Mouse (Mus musculus): ENCODE measurements around the gene Fgfr2. TPM values are rescaled to one million over a fixed set of nuclear protein-coding genes. Genes with fewer than 3 reads are reported as not detected.
"Not testable (repeated sequence)": the region's sequence is repeated elsewhere in the genome, so short reads cannot be mapped to it uniquely, and the experiment has no call there.

Gene Fgfr2
- polyA plus RNA-seq, 1 experiment from 2014 or later: 18.5 TPM

DNA sequence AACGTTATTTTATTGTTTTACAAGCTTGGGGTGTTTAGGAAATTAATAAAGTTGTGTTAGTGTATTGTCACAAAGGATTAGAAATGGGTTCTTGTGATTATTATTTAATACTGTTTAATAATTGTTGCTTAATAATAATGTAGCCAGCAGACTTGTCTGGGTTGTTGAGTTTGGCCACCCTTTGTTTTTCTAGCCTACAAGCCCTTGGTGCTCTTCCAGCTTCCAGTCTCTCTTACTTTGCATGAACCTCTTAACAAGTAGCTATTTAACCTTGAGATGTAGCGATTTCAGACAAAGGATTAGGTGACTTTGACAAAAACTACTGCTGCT, 1711.2 kb downstream of the Fgfr2 start:
- Histone ChIP-seq H3K27me3 (replicated peaks) (no peaks in the 10 kb centered on the region), H3K9me3 (replicated peaks) (no peaks in the 10 kb centered on the region), H3K36me3 (peaks cover 4% of the 10 kb centered on the region), H3K9ac (no peak overlapping the region), H3K4me3 (peak overlapping the region; percentile 97; the same call in 1 of the 2 replicates), H3K4me1 (peaks cover 28% of the 10 kb centered on the region), H3K27ac (no peak overlapping the region), H3K4me2 (peak overlapping the region; percentile 93; the same call in 1 of the 2 replicates)
- ATAC-seq: no peak
- WGBS (ENCODE audit: insufficient replicate concordance): 62% methylated on average over 2 of the region's 2 CpGs

- Histone ChIP-seq H3K4me1 (peaks cover 28% of the 10 kb centered on the region), H3K4me2 (peak overlapping the region; percentile 93), H3K9me3 (replicated peaks) (no peaks in the 10 kb centered on the region), H3K27ac (no peak overlapping the region), H3K9ac (peak overlapping the region; percentile 52), H3K36me3 (peaks cover 5% of the 10 kb centered on the region), H3K27me3 (replicated peaks) (no peaks in the 10 kb centered on the region), H3K4me3 (peak overlapping the region; percentile 97)
- WGBS (ENCODE audit: insufficient replicate concordance): 50% methylated on average over 10 of the region's 10 CpGs
- ATAC-seq: no peak
These were observed 1711.8 kb downstream of the Fgfr2 start for GRCm38 (mm10) chr7:131411221-131411940.

GRCm38 (mm10) chr7:131410416-131411058, 1712.6 kb downstream of the Fgfr2 start, which contains the start of the genes Ikzf5 and Acadsb:
Gene Ikzf5 (minus strand): TSS chr7:131410521.
Gene Acadsb (plus strand): TSS chr7:131410601.
- ATAC-seq: peak; percentile 97
- Histone ChIP-seq H3K4me2 (peak within 1 kb of the TSS; percentile 93), H3K27me3 (replicated peaks) (no peaks in the 10 kb centered on the region), H3K4me1 (peaks cover 28% of the 10 kb centered on the region), H3K27ac (peak within 1 kb of the TSS; percentile 87), H3K4me3 (peak within 1 kb of the TSS; percentile 97), H3K9me3 (replicated peaks) (no peaks in the 10 kb centered on the region), H3K36me3 (peaks cover 5% of the 10 kb centered on the region), H3K9ac (peak within 1 kb of the TSS; percentile 97)
- WGBS (ENCODE audit: insufficient replicate concordance): 3% methylated on average over 41 of the region's 42 CpGs

DNA sequence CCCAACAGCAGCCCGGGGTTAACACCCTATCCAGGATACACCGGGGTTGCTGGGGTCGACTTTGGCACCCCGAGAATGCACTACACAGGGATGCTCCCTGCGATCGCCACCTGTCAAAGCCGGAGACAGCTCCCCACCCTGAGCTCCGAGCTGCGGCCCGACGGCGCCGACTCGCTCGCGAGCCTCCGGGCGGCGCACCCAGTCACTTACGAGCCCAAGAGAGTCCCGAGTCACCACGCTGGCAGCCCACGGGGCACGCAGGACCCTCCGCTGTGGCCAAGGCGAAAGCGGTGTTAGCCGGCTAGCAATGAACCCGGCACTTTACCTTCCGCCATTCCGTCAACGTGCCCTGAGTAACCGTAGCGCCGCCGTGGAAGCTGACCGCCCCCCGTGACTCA, 1713.2 kb downstream of the Fgfr2 start:
- under 1% methylated on average over 37 of the region's 38 CpGs for WGBS (ENCODE audit: insufficient replicate concordance)
- Histone ChIP-seq H3K27me3 (replicated peaks) (no peaks in the 10 kb centered on the region), H3K36me3 (peaks cover 5% of the 10 kb centered on the region), H3K4me1 (peaks cover 28% of the 10 kb centered on the region), H3K9me3 (replicated peaks) (no peaks in the 10 kb centered on the region), H3K4me2 (peak overlapping the region; percentile 93), H3K9ac (peak overlapping the region; percentile 97), H3K4me3 (peak overlapping the region; percentile 97), H3K27ac (peak overlapping the region; percentile 87)
- peak; percentile 74 for ATAC-seq

GRCm38 (mm10) chr7:131409321-131409987, 1713.7 kb downstream of the Fgfr2 start:
- peak overlapping the region; percentile 97 for H3K4me3 ChIP-seq
- 6% methylated on average over 16 of the region's 16 CpGs for WGBS (ENCODE audit: insufficient replicate concordance)
- no peaks in the 10 kb centered on the region for H3K27me3 ChIP-seq (replicated peaks)
- H3K36me3 ChIP-seq: peaks cover 5% of the 10 kb centered on the region
- H3K9me3 ChIP-seq (replicated peaks): no peaks in the 10 kb centered on the region
- peak overlapping the region; percentile 97 for H3K9ac ChIP-seq
- H3K4me2 ChIP-seq: peak overlapping the region; percentile 93
- H3K4me1 ChIP-seq: peaks cover 32% of the 10 kb centered on the region
- 0 out of 2 replicates have a peak, but pooled peaks have one; percentile 8 for ATAC-seq
- peak overlapping the region; percentile 87 for H3K27ac ChIP-seq

DNA sequence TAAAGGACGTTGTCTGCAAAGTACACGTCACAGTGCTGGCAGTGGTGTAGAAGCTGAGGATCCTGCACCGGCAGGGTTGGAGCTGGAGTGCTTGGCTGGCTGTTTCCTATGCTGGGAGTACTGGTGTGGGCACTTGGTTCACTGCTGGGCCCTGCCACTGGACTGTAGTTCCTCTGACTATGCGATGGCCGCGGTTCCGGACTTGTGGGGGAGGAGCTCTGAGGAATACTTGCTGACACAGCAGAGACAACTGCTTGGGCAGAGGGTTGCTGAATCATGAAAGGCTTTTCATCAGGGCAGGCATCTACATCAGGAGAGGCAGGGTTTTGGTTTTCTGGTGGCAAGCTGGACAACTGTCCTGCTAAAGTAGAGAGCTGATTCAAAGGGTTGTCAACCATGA, 1731.4 kb downstream of the Fgfr2 start:
- 82% methylated on average over 7 of the region's 7 CpGs for WGBS (ENCODE audit: insufficient replicate concordance)

GRCm38 (mm10) chr7:131371880-131372651, 1751.1 kb downstream of the Fgfr2 start:
- WGBS (ENCODE audit: insufficient replicate concordance): 34% methylated on average over 9 of the region's 9 CpGs
- peak overlapping the region; percentile 91 for H3K27ac ChIP-seq
- no peak for ATAC-seq
- H3K36me3 ChIP-seq: peaks cover 10% of the 10 kb centered on the region
- peaks cover 23% of the 10 kb centered on the region for H3K4me1 ChIP-seq
- no peaks in the 10 kb centered on the region for H3K9me3 ChIP-seq (replicated peaks)
- H3K27me3 ChIP-seq (replicated peaks): peaks cover 7% of the 10 kb centered on the region; the same call in 1 of the 2 replicates
- H3K4me2 ChIP-seq: peak overlapping the region; percentile 83
- H3K4me3 ChIP-seq: peak overlapping the region; percentile 76
- H3K9ac ChIP-seq: peak overlapping the region; percentile 88

More for the DNA sequence above, 1731.4 kb downstream of the Fgfr2 start:
- not testable (repeated sequence) for H3K4me1 ChIP-seq; ATAC-seq; H3K9ac ChIP-seq; H3K4me2 ChIP-seq; H3K27ac ChIP-seq; H3K27me3 ChIP-seq (replicated peaks); H3K9me3 ChIP-seq (replicated peaks); H3K4me3 ChIP-seq
- H3K36me3 ChIP-seq: peaks cover 61% of the 10 kb centered on the region

DNA sequence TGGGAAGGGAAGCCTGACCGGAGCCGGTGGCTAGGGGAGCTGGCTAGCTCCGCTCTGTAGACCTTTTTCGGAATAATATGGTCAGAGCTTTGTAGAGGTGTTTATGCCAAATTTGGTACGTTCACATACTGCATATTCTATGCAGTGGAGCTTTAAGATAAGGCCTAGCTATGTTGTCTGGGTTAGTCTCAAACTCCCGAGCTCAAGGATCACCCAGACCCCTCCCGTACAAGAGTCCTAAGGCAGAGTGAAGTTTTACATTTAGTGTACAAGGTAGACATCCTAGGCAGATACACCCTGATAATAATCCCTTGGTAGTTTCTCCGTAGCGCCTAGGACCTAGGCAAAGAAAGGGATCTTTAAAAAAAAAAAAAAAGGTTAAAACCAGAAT, 1751.7 kb downstream of the Fgfr2 start:
- peak; percentile 72 for ATAC-seq
- 2% methylated on average over 9 of the region's 9 CpGs for WGBS (ENCODE audit: insufficient replicate concordance)
- peak overlapping the region; percentile 83 for H3K4me2 ChIP-seq

DNA sequence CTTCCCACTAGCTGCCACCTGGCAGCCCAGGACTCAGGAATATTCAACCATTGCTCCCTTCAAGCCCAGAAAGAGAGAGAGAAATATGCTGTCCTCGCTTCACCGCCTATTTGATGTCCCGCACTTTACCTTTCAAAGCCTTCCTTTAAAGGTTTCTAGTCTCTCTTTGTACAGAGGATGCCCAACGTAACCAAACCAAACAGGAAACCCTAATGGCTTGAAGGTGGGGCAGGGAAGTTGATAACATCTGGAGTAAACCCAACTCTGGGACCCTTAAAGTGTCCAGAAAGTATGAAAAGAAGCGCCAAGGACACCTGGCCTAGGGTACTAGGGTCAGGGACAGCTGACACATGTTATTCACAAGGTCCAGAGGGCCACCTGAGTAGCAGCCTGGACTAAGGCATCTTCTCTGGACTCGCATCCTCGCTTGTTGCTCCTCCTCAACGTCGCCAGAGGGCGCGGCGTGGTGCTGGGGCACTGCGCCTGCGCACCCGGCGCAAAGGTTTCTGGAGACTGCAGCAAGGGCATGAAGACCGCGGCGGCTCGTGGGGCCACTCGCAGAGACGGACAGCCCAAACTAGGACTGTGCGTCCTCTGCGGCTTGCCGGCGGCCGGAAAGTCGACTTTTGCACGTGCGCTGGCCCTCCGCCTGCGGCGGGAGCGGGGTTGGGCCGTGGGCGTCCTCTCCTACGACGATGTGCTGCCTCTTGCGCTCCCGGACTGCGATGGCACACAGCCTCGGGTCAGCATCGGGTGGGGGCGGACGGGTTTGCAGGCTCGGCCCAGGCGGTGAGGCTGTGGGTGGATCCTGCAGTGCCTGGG, 1752.3 kb downstream of the Fgfr2 start, which contains the start of gene Pstk:
Pstk (plus strand) TSS at position 494 of the 822 bp plus-strand sequence.
- 3% methylated on average over 47 of the region's 47 CpGs for WGBS (ENCODE audit: insufficient replicate concordance)
- peak; percentile 94 for ATAC-seq

More for the DNA sequence above, 1751.7 kb downstream of the Fgfr2 start:
- peaks cover 10% of the 10 kb centered on the region for H3K36me3 ChIP-seq
- H3K4me1 ChIP-seq: peaks cover 23% of the 10 kb centered on the region
- peak overlapping the region; percentile 91 for H3K27ac ChIP-seq
- H3K9me3 ChIP-seq (replicated peaks): no peaks in the 10 kb centered on the region
- peak overlapping the region; percentile 88 for H3K9ac ChIP-seq
- peaks cover 10% of the 10 kb centered on the region; the same call in 1 of the 2 replicates for H3K27me3 ChIP-seq (replicated peaks)
- H3K4me3 ChIP-seq: peak overlapping the region; percentile 76

GRCm38 (mm10) chr7:131364131-131364530, 1759.0 kb downstream of the Fgfr2 start:
- 0 out of 2 replicates have a peak overlapping the region, but pooled peaks have one; percentile 37 for H3K27ac ChIP-seq
- H3K4me1 ChIP-seq: peaks cover 20% of the 10 kb centered on the region
- no peak for ATAC-seq
- no peak overlapping the region for H3K4me3 ChIP-seq
- 0 out of 2 replicates have a peak overlapping the region, but pooled peaks have one; percentile 22 for H3K9ac ChIP-seq
- H3K9me3 ChIP-seq (replicated peaks): no peaks in the 10 kb centered on the region
- H3K27me3 ChIP-seq (replicated peaks): peaks cover 10% of the 10 kb centered on the region; the same call in 1 of the 2 replicates
- WGBS (ENCODE audit: insufficient replicate concordance): 88% methylated on average over 8 of the region's 8 CpGs
- no peak overlapping the region for H3K4me2 ChIP-seq
- H3K36me3 ChIP-seq: peaks cover 15% of the 10 kb centered on the region

More for the DNA sequence above, 1752.3 kb downstream of the Fgfr2 start, which contains the start of gene Pstk:
- H3K27ac ChIP-seq: peak within 1 kb of the TSS; percentile 91
- H3K27me3 ChIP-seq (replicated peaks): peaks cover 10% of the 10 kb centered on the region; the same call in 1 of the 2 replicates
- peak within 1 kb of the TSS; percentile 88 for H3K9ac ChIP-seq
- no peaks in the 10 kb centered on the region for H3K9me3 ChIP-seq (replicated peaks)
- H3K4me2 ChIP-seq: peak within 1 kb of the TSS; percentile 83
- H3K4me1 ChIP-seq: peaks cover 23% of the 10 kb centered on the region
- H3K36me3 ChIP-seq: peaks cover 10% of the 10 kb centered on the region
- peak within 1 kb of the TSS; percentile 76 for H3K4me3 ChIP-seq

Data from liver, embryonic 12.5 days (tissue).